18 mouse cellular contexts compared by ENCODE assay signal in genomic region chr11:7068479-7069235, GRCm38 (mm10).
"Had no signal": no experiment of that assay in that cellular context is flagged by ENCODE, and none has a peak within 500 bp of the region (broad histone marks: within the 10 kb centered on the region; RNA-seq: fewer than 3 reads in every experiment).

No protein-coding gene starts in this region.

- H3K36me3 ChIP-seq: kidney, embryonic 15.5 days; limb, embryonic 10.5 days; limb, embryonic 13.5 days; liver, embryonic 12.5 days; liver, embryonic 15.5 days; lung, embryonic 15.5 days; midbrain, embryonic 10.5 days; midbrain, embryonic 13.5 days had no signal

- ATAC-seq: liver, embryonic 12.5 days; midbrain, embryonic 13.5 days had no signal

- H3K4me2 ChIP-seq: kidney, embryonic 15.5 days; limb, embryonic 13.5 days; liver, embryonic 12.5 days; liver, embryonic 15.5 days; lung, embryonic 15.5 days; midbrain, embryonic 13.5 days had no signal

- DNase-seq: kidney, postnatal 10 days; kidney, postnatal 36 days; layer of hippocampus, adult 9-11 months; liver; lung, adult 18-20 months; lung, postnatal 10 days; lung, postnatal 36 days; thymus, adult 18-20 months; thymus, postnatal 36 days had no signal

- H3K9ac ChIP-seq: kidney, embryonic 15.5 days; limb, embryonic 13.5 days; liver, embryonic 12.5 days; liver, embryonic 15.5 days; lung, embryonic 15.5 days; midbrain, embryonic 13.5 days had no signal

- H3K27ac ChIP-seq: kidney, embryonic 15.5 days; limb, embryonic 10.5 days; limb, embryonic 13.5 days; liver, embryonic 12.5 days; liver, embryonic 15.5 days; lung, embryonic 15.5 days; midbrain, embryonic 10.5 days; midbrain, embryonic 13.5 days had no signal

- H3K4me3 ChIP-seq: kidney, embryonic 15.5 days; limb, embryonic 10.5 days; limb, embryonic 13.5 days; liver, embryonic 12.5 days; liver, embryonic 15.5 days; lung, embryonic 15.5 days; megakaryocyte, embryonic 14.5 days; midbrain, embryonic 10.5 days; midbrain, embryonic 13.5 days had no signal

- H3K9me3 ChIP-seq: kidney, embryonic 15.5 days; limb, embryonic 10.5 days; limb, embryonic 13.5 days; liver, embryonic 12.5 days; liver, embryonic 15.5 days; lung, embryonic 15.5 days; midbrain, embryonic 10.5 days; midbrain, embryonic 13.5 days had no signal
